Mouse (Mus musculus) CH12.LX (cell line): ENCODE results near the gene Hist1h1c.

Experiments
- CHD2 ChIP-seq: IDR thresholded peaks from 2 replicates; pipeline ENCODE4 v1.6.1; 2011; ENCODE audit warnings: low read length, improper control_type of control experiment
- CTCF ChIP-seq, 2 experiments: IDR thresholded peaks in 1 of 2; conservative IDR thresholded peaks in 1 of 2; 2 replicates each; pipeline ENCODE4 v1.5.1; 2011 to 2012; ENCODE audit warnings: low read depth in 2 of 2, low read length in 2 of 2, improper control_type of control experiment in 1 of 2, inconsistent platforms in 1 of 2, mild to moderate bottlenecking in 1 of 2, moderate library complexity in 1 of 2
- EP300 ChIP-seq: IDR thresholded peaks from 2 replicates; pipeline ENCODE4 v1.6.1; 2011; ENCODE audit warnings: low read length, improper control_type of control experiment
- NRF1 ChIP-seq: IDR thresholded peaks from 2 replicates; pipeline ENCODE4 v1.6.1; 2014; ENCODE audit warnings: low read depth, mild to moderate bottlenecking, inconsistent platforms, low read length, improper control_type of control experiment, moderate library complexity
- POLR2A ChIP-seq: IDR thresholded peaks from 2 replicates; pipeline ENCODE4 v1.6.1; 2011; ENCODE audit warnings: low read depth, mild to moderate bottlenecking, improper control_type of control experiment, low read length
- RAD21 ChIP-seq: IDR thresholded peaks from 2 replicates; pipeline ENCODE4 v1.6.1; 2011; ENCODE audit warnings: low read depth, mild to moderate bottlenecking, low read length, improper control_type of control experiment, moderate library complexity
- TCF12 ChIP-seq: IDR thresholded peaks from 2 replicates; pipeline ENCODE4 v1.6.1; 2014; ENCODE audit warnings: low read depth, mild to moderate bottlenecking, inconsistent platforms, low read length, improper control_type of control experiment
- UBTF ChIP-seq: IDR thresholded peaks from 2 replicates; pipeline ENCODE4 v1.6.1; 2012; ENCODE audit warnings: low read depth, mild to moderate bottlenecking, inconsistent platforms, low read length, improper control_type of control experiment, moderate library complexity
- USF1 ChIP-seq: IDR thresholded peaks from 2 replicates; pipeline ENCODE4 v1.6.1; 2014; ENCODE audit warnings: low read depth, mild to moderate bottlenecking, inconsistent platforms, low read length, improper control_type of control experiment
- ZC3H11A ChIP-seq: IDR thresholded peaks from 2 replicates; pipeline ENCODE4 v1.6.1; 2012; ENCODE audit warnings: low read depth, mild to moderate bottlenecking, inconsistent platforms, low read length, improper control_type of control experiment
- ZKSCAN1 ChIP-seq: IDR thresholded peaks from 2 replicates; pipeline ENCODE4 v1.6.1; 2012; ENCODE audit warnings: low read depth, inconsistent platforms, low read length, improper control_type of control experiment, borderline replicate concordance

GRCm38 (mm10) chr13:23739069-23739921 lies 687 bp downstream of the Hist1h1c start:
- TF ChIP-seq TCF12 = peak; percentile 44; the same call in 1 of the 2 replicates
- TF ChIP-seq CTCF (conservative IDR thresholded peaks at IDR 0.05 in 1 of 2, IDR thresholded peaks at IDR 0.05 in 1 of 2; ENCODE audit: low read depth in 2 of 2, low read length in 2 of 2) = no peak
- TF ChIP-seq NRF1 = peak; percentile 50
- TF ChIP-seq CHD2 = peak; percentile 95
- TF ChIP-seq RAD21 = no peak
- TF ChIP-seq ZKSCAN1 = no peak
- TF ChIP-seq UBTF = peak; percentile 99
- no peak for TF ChIP-seq ZC3H11A
- TF ChIP-seq POLR2A = peak; percentile 95
- no peak; the same call in 1 of the 2 replicates for TF ChIP-seq USF1
- no peak for TF ChIP-seq EP300
